Mouse (Mus musculus) liver (tissue): ENCODE data around the gene Ugt1a1.

Experiments used
- DNase-seq: peaks from one replicate; pipeline ENCODE4 v3.0.0-alpha.2; 2020; ENCODE audit warnings: mixed read lengths

Ugt1a1 gene

GRCm38 (mm10) chr1:88259643-88260024 is 47.9 kb downstream of the Ugt1a1 start:
- no peak for DNase-seq

- peak; percentile 78 for DNase-seq
Measured at GRCm38 (mm10) chr1:88260114-88260513, 48.4 kb downstream of the Ugt1a1 start.

DNA sequence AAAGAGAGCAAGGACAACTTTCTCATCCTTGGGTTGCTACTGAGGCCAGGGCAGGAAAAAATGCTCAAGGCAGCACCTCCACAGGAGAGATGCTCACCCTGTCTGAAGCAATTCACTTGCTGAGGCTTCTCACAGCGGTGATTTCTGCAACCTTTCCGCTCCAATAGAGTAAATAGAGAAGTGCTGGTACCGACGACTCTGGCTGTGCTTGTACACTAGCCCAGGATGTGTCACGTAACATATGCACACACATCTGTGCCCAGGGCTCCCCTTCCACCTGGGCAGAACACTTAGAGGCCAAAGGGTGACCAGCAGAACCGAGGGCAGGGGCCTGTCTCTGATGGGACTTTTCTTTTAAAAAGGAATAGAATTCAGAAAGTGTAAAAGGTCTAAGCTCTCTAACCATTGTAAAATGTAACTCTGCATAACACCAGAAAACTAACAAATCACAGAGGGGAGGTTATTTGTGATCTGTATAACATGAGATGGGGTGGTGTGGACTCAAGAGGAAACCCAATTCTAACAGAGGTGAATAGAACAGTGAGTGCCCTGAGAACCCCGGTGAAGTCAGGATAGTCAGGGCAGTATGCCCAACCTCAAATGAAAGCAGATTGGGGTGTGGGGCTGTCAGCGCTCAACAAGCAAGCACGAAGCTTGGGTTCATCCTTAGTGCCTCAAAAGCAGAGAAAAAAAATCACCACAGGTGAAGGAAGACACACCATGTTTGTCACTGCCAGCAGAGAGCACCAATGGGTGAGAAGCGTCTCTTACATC is 49.0 kb downstream of the Ugt1a1 start:
- no peak for DNase-seq

DNA sequence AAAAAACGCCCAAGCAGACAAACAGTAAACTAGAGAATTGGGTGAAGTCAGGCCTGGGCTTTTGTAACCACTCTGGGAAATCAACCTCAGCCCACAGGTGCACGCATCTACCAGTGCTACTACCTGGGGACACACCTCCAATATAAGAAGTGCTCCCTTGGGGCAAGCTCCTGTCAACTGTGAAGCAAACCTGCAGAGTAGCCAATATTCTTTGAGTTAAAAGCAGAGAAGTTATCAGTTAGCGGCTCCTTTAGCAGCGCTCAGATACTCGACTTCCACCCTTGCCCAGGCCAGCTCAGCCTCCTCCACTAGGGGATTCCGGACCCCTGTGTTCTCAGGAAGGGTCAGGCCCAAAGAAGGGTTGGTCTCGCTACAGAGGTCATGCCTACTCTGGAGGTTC is 49.9 kb downstream of the Ugt1a1 start:
- DNase-seq: no peak

DNA sequence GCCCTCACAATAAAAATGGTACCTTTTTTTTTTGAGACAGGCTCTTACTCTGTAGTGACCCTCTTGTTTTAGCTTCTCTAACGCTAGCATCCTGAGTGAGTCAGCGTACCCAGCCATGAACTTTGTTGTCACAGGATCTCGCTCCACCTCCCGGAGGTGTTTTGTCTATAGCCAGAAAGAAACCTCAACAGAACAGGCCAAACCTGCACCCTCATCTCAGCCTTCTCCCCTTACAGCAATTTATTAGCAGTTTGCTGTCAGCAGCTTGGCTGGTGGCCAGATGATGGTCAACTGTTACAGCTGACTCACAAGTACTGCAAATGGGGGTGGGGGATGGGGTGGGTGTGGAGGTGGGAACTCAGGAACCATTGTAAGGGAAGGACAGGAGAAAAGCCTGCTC is 50.5 kb downstream of the Ugt1a1 start:
- DNase-seq: peak; percentile 74

DNA sequence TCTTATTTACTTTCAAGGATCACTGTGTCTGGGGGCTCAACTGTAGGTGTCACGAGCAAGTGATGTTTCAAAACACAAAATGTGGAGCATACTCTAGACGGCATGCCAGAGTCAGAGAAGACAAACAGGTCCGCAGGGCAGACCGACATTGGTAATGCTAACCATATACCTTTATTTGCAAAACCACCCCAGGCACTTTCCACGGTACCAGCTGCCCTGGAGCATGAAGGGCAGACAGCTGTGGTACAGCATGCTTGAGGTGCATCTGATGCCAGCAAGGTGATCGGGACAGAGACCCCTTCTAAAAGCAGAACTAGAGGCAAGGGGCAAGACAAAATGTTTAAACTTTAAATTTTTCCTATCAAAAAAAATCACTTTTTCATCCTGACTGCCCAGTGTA is 51.2 kb downstream of the Ugt1a1 start:
- DNase-seq: no peak

DNA sequence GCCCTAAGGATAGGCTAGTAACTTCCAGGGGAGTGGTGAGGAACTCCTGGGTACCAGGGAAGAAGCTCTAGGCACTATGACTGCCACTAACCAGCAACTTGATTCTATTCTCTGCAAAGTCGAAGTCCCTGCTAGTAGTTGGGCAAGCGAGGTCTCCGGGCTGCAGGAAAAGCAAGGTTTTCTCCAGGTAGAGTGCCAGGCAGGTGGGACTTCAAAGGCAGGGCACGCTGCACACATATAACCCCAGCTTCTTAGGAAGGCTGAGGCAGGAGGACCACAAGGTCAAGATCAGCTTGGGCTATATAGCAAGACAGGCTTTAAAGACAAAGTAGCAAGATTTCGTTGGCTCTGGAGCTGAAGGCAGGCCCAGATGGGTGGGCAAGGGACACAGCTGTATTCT is 52.0 kb downstream of the Ugt1a1 start:
- no peak for DNase-seq

GRCm38 (mm10) chr1:88264237-88264868 is 52.6 kb downstream of the Ugt1a1 start:
- no peak for DNase-seq

GRCm38 (mm10) chr1:88264869-88265240 is 53.1 kb downstream of the Ugt1a1 start:
- DNase-seq: no peak

GRCm38 (mm10) chr1:88266123-88266522 is 54.4 kb downstream of the Ugt1a1 start:
- no peak for DNase-seq

- no peak for DNase-seq
Measured at GRCm38 (mm10) chr1:88267489-88267888, 55.7 kb downstream of the Ugt1a1 start.

DNA sequence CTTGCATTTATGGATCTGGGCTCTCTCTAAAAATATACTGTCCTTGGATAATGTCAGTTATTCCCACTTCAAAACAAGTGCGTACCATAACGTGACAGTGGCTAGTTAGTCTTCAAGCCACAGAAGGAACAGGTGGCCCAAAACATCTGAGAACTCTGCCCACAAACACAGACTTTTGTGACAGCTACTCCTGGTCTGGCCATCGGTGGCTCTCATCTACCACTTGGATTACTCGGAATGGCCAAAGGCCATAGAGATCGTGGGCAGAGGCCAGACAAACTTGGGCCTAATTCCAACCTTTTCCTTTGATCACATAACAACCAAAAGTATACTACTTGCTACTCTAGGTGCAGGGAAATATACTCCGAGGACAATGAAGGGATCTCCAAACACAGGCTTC is 56.3 kb downstream of the Ugt1a1 start:
- DNase-seq: no peak
